ENCODE assay signal across 8 mouse cellular contexts in the genomic region with DNA sequence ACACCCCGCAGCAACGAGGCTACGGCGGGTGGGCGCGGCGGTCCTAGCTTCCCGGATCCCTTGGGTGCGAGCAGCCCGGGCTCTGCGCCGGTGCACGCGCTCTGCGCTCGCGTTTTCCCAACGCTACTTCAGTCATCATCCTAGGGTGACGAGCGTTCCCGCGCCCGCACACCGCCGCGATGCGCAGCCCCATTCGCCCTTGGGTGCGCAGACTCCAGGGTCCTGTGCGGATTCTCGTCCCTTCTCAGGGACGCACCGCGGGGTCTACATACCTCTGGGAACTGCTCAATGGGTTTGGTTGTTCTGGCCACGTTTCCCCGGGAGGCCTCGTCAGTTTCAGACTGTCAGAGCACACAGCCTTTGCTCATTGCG. TPM values are rescaled to one million over a fixed set of nuclear protein-coding genes. Genes with fewer than 3 reads are reported as not detected.
DNase-seq lines count a peak whose midpoint lies in the region; ATAC-seq and TF ChIP-seq lines count a peak whose summit lies in the region.

No protein-coding gene starts in this region.

- H3K27me3 ChIP-seq in lung, embryonic 16.5 days (ENCODE audit: control insufficient read depth, insufficient read depth, low read depth, low read length), result peaks cover 26% of the 10 kb centered on the region; the same call in 1 of the 2 replicates
- H3K27me3 ChIP-seq in forebrain, embryonic 10.5 days (ENCODE audit: poor library complexity, severe bottlenecking), result peaks cover 94% of the 10 kb centered on the region
- H3K27me3 ChIP-seq in midbrain, postnatal 0 days (ENCODE audit: insufficient read depth, low read length), result peaks cover 7% of the 10 kb centered on the region; the same call in 1 of the 2 replicates

- H3K27ac ChIP-seq in lung, embryonic 16.5 days (ENCODE audit: low read length), result no peak overlapping the region
- no peak overlapping the region for H3K27ac ChIP-seq in forebrain, embryonic 10.5 days
- H3K27ac ChIP-seq in midbrain, postnatal 0 days (ENCODE audit: low read depth, low read length), result peak overlapping the region; percentile 74

- no peak for ATAC-seq in cerebellum, adult (ENCODE audit: insufficient number of reproducible peaks, low FRiP score, low TSS enrichment)
- ATAC-seq in lung, embryonic 16.5 days (ENCODE audit: low read depth), result no peak; the same call in 1 of the 2 replicates
- peak; percentile 74 for ATAC-seq in midbrain, postnatal 0 days (ENCODE audit: low FRiP score)

- H3K4me3 ChIP-seq in lung, embryonic 16.5 days (ENCODE audit: low read length), result peak overlapping the region; percentile 59
- H3K4me3 ChIP-seq in forebrain, embryonic 10.5 days, result peak overlapping the region; percentile 59
- peak overlapping the region; percentile 63 for H3K4me3 ChIP-seq in midbrain, postnatal 0 days (ENCODE audit: low read depth, low read length)

- WGBS in lung, embryonic 16.5 days, result under 1% methylated on average over 30 of the region's 38 CpGs
- 1% methylated on average over 38 of the region's 38 CpGs for WGBS in forebrain, embryonic 10.5 days
- WGBS in midbrain, postnatal 0 days, result under 1% methylated on average over 34 of the region's 38 CpGs

- peak; percentile 54 for DNase-seq in cerebellum, adult 9-10 months
- no peak for DNase-seq in lung, postnatal 25 days (ENCODE audit: low spot score)
- no peak for DNase-seq in forebrain, embryonic 10.5 days (ENCODE audit: extremely low spot score, low spot score)
- DNase-seq in layer of hippocampus, adult 9-11 months, result peak; percentile 43
- peak; percentile 50 for DNase-seq in midbrain, postnatal 0 days (ENCODE audit: low spot score)
- no peak for DNase-seq in adrenal gland, postnatal 10 days

- peak overlapping the region; percentile 99 for H3K4me2 ChIP-seq in lung, embryonic 16.5 days (ENCODE audit: low read depth, low read length)
- H3K4me2 ChIP-seq in midbrain, postnatal 0 days (ENCODE audit: low read depth, low read length, poor library complexity, severe bottlenecking), result peak overlapping the region; percentile 91

- H3K36me3 ChIP-seq in lung, embryonic 16.5 days (ENCODE audit: control insufficient read depth, insufficient read depth, low read length), result no peaks in the 10 kb centered on the region
- no peaks in the 10 kb centered on the region for H3K36me3 ChIP-seq in forebrain, embryonic 10.5 days (replicated peaks)
- H3K36me3 ChIP-seq in midbrain, postnatal 0 days (ENCODE audit: insufficient read depth, low read length), result no peaks in the 10 kb centered on the region

- H3K4me1 ChIP-seq in lung, embryonic 16.5 days (replicated peaks; ENCODE audit: control insufficient read depth, insufficient read depth, low read length), result peaks cover 10% of the 10 kb centered on the region; the same call in 1 of the 2 replicates
- H3K4me1 ChIP-seq in forebrain, embryonic 10.5 days, result peaks cover 14% of the 10 kb centered on the region
- peaks cover 13% of the 10 kb centered on the region; the same call in 1 of the 2 replicates for H3K4me1 ChIP-seq in midbrain, postnatal 0 days (ENCODE audit: insufficient read depth, low read length)

- H3K9me3 ChIP-seq in lung, embryonic 16.5 days (ENCODE audit: control insufficient read depth, low read length), result no peaks in the 10 kb centered on the region
- no peaks in the 10 kb centered on the region for H3K9me3 ChIP-seq in forebrain, embryonic 10.5 days
- H3K9me3 ChIP-seq in midbrain, postnatal 0 days (ENCODE audit: low read length), result no peaks in the 10 kb centered on the region

- H3K9ac ChIP-seq in lung, embryonic 16.5 days (ENCODE audit: low read length), result peak overlapping the region; percentile 72
- H3K9ac ChIP-seq in midbrain, postnatal 0 days (replicated peaks; ENCODE audit: low read length, poor library complexity, severe bottlenecking), result peak overlapping the region; percentile 71

- no peak for TF ChIP-seq CTCF in midbrain, postnatal 0 days (IDR thresholded peaks at IDR 0.05)

RNA-seq across cellular contexts. Expression of gene AL607142.1, which starts 31.8 kb away (rescaled TPM):
- polyA plus RNA-seq in lung, embryonic 16.5 days (2015; fragmentation: Nextera tagmentation; extraction: Ambion mirVana), result not detected in 2 replicates
- polyA plus RNA-seq in forebrain, embryonic 10.5 days (2016; fragmentation: Nextera tagmentation; extraction: Ambion mirVana), result not detected in 2 replicates
- total RNA-seq in midbrain, postnatal 0 days (2014; rRNA removed), result not detected in 2 replicates
- polyA plus RNA-seq in midbrain, postnatal 0 days (2015; fragmentation: Nextera tagmentation; extraction: Ambion mirVana), result not detected in 2 replicates
- total RNA-seq in adrenal gland, postnatal 10 days (2021), result not detected

Comparison
In these comparisons a context has a peak if more than half of its experiments do, and no peak if none do; other contexts are left out.
1. DNase-seq: peak in cerebellum, adult 9-10 months (single experiment), layer of hippocampus, adult 9-11 months (single experiment) and midbrain, postnatal 0 days (single experiment); none in lung, postnatal 25 days (single experiment), forebrain, embryonic 10.5 days (single experiment) and adrenal gland, postnatal 10 days (single experiment).
2. Peak in every context shown above with its lines, with median percentiles within 50 percentile points of each other: H3K4me3 ChIP-seq.